Comparison of ENCODE assay signal across 21 mouse cellular contexts in genomic region chr6:43531996-43532395, GRCm38 (mm10).
DNase-seq lines count a peak whose midpoint lies in the region; ATAC-seq lines count a peak whose summit lies in the region.
"Had no signal": no experiment of that assay in that cellular context is flagged by ENCODE, and none has a peak within 500 bp of the region (broad histone marks: within the 10 kb centered on the region; RNA-seq: fewer than 3 reads in every experiment).

No protein-coding gene starts in this region.

- H3K27me3 ChIP-seq in hindbrain, embryonic 14.5 days (ENCODE audit: control insufficient read depth, insufficient read depth, low read length): no peaks in the 10 kb centered on the region
- no peaks in the 10 kb centered on the region for H3K27me3 ChIP-seq in hindbrain, embryonic 12.5 days
- no peaks in the 10 kb centered on the region for H3K27me3 ChIP-seq in midbrain, embryonic 13.5 days
- no peaks in the 10 kb centered on the region for H3K27me3 ChIP-seq in midbrain, embryonic 10.5 days (ENCODE audit: low read depth, poor library complexity, severe bottlenecking)
- H3K27me3 ChIP-seq: CH12.LX, Patski had no signal

- H3K4me1 ChIP-seq in hindbrain, embryonic 14.5 days (replicated peaks; ENCODE audit: control insufficient read depth, insufficient read depth, low read length): no peaks in the 10 kb centered on the region
- H3K4me1 ChIP-seq in hindbrain, embryonic 12.5 days: no peaks in the 10 kb centered on the region
- H3K4me1 ChIP-seq in midbrain, embryonic 13.5 days (replicated peaks): no peaks in the 10 kb centered on the region
- H3K4me1 ChIP-seq in midbrain, embryonic 10.5 days: no peaks in the 10 kb centered on the region

- no peaks in the 10 kb centered on the region for H3K9me3 ChIP-seq in hindbrain, embryonic 14.5 days (ENCODE audit: control insufficient read depth, low read length)
- no peaks in the 10 kb centered on the region for H3K9me3 ChIP-seq in hindbrain, embryonic 12.5 days (replicated peaks)
- H3K9me3 ChIP-seq in midbrain, embryonic 13.5 days: no peaks in the 10 kb centered on the region
- H3K9me3 ChIP-seq in midbrain, embryonic 10.5 days (replicated peaks): no peaks in the 10 kb centered on the region
- H3K9me3 ChIP-seq: G1E had no signal

- H3K36me3 ChIP-seq in hindbrain, embryonic 14.5 days (replicated peaks; ENCODE audit: control insufficient read depth, insufficient read depth): no peaks in the 10 kb centered on the region
- no peaks in the 10 kb centered on the region for H3K36me3 ChIP-seq in hindbrain, embryonic 12.5 days
- H3K36me3 ChIP-seq in midbrain, embryonic 13.5 days: no peaks in the 10 kb centered on the region
- no peaks in the 10 kb centered on the region for H3K36me3 ChIP-seq in midbrain, embryonic 10.5 days
- H3K36me3 ChIP-seq: G1E had no signal

- no peak overlapping the region for H3K4me2 ChIP-seq in hindbrain, embryonic 14.5 days (replicated peaks)
- no peak overlapping the region for H3K4me2 ChIP-seq in hindbrain, embryonic 12.5 days (replicated peaks)
- no peak overlapping the region for H3K4me2 ChIP-seq in midbrain, embryonic 13.5 days (replicated peaks)

- H3K4me3 ChIP-seq in hindbrain, embryonic 14.5 days (replicated peaks; ENCODE audit: low read length): no peak overlapping the region
- no peak overlapping the region for H3K4me3 ChIP-seq in hindbrain, embryonic 12.5 days
- no peak overlapping the region for H3K4me3 ChIP-seq in midbrain, embryonic 13.5 days (replicated peaks)
- no peak overlapping the region for H3K4me3 ChIP-seq in midbrain, embryonic 10.5 days

- peak; percentile 7 for DNase-seq in CD4-positive, CD25-positive, alpha-beta regulatory T cell, adult 2 months (ENCODE audit: low read depth, low spot score)
- no peak for DNase-seq in hindbrain, embryonic 14.5 days (ENCODE audit: low spot score)
- DNase-seq in midbrain, embryonic 10.5 days (ENCODE audit: low spot score): no peak
- DNase-seq: adrenal gland, adult 2 months; adrenal gland, adult 8-10 months; adrenal gland, postnatal 10 days; adrenal gland, postnatal 14 days; adrenal gland, postnatal 25 days; adrenal gland, postnatal 36 days; B cell, adult 2 months; cerebellum, adult 11 months; cerebellum, adult 11-12 months; cerebellum, adult 18-20 months; cerebellum, adult 2 months; cerebellum, adult 8-10 months had no signal

- ATAC-seq in CD4-positive, CD25-positive, alpha-beta regulatory T cell, adult 4 months: no peak
- ATAC-seq in hindbrain, embryonic 14.5 days (ENCODE audit: low FRiP score): 0 out of 2 replicates have a peak, but pooled peaks have one; percentile 53
- ATAC-seq in hindbrain, embryonic 12.5 days (ENCODE audit: low FRiP score): no peak
- peak; percentile 50; the same call in 1 of the 2 replicates for ATAC-seq in midbrain, embryonic 13.5 days
- ATAC-seq: Patski had no signal

- no peak overlapping the region for H3K9ac ChIP-seq in hindbrain, embryonic 14.5 days
- no peak overlapping the region for H3K9ac ChIP-seq in hindbrain, embryonic 12.5 days
- H3K9ac ChIP-seq in midbrain, embryonic 13.5 days (replicated peaks): no peak overlapping the region

- H3K27ac ChIP-seq in hindbrain, embryonic 14.5 days: no peak overlapping the region
- no peak overlapping the region for H3K27ac ChIP-seq in hindbrain, embryonic 12.5 days
- no peak overlapping the region for H3K27ac ChIP-seq in midbrain, embryonic 13.5 days
- H3K27ac ChIP-seq in midbrain, embryonic 10.5 days (replicated peaks): no peak overlapping the region

Comparison
In these comparisons a context has a peak if more than half of its experiments do, and no peak if none do; other contexts are left out.
1. ATAC-seq: peak in hindbrain, embryonic 14.5 days (single experiment) and midbrain, embryonic 13.5 days (single experiment); none in CD4-positive, CD25-positive, alpha-beta regulatory T cell, adult 4 months (single experiment) and hindbrain, embryonic 12.5 days (single experiment).